In the genomic region with DNA sequence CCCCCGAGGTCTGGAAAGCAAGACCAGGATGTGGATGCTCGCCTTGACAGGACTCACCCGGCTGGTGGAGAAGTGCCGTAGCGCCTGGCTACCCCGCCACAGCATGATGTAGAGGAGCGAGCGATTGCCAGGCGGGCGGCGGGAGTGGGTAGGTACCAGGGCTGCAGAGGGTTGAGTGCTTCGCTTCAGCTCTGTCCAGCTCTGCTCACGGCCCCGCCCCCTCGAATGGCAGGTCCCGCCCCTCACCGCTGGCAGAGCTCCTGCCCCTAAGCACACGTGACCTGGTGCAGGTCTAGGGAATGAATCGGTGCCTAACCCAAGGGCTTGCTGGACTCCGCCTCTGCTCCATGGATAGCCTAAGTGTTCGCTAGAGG, we compare ENCODE assay signal across 8 mouse cellular contexts. TPM values are rescaled to one million over a fixed set of nuclear protein-coding genes. Genes with fewer than 3 reads are reported as not detected.
DNase-seq lines count a peak whose midpoint lies in the region; ATAC-seq and TF ChIP-seq lines count a peak whose summit lies in the region.

A gene (minus strand): TSS at position 231 of the 374 bp plus-strand sequence.

- TF ChIP-seq CTCF in forebrain, postnatal 0 days (IDR thresholded peaks at IDR 0.05; ENCODE audit: low read depth) = no peak
- TF ChIP-seq CTCF in layer of hippocampus, adult 2 months (conservative IDR thresholded peaks at IDR 0.05) = no peak

- H3K36me3 ChIP-seq in forebrain, postnatal 0 days (ENCODE audit: insufficient read depth) = no peaks in the 10 kb centered on the region
- no peaks in the 10 kb centered on the region for H3K36me3 ChIP-seq in lung, embryonic 15.5 days

- peak within 1 kb of the TSS; percentile 78 for H3K4me2 ChIP-seq in forebrain, postnatal 0 days (ENCODE audit: low read depth)
- H3K4me2 ChIP-seq in lung, embryonic 15.5 days = peak within 1 kb of the TSS; percentile 96

- peak within 1 kb of the TSS; percentile 89 for H3K9ac ChIP-seq in forebrain, postnatal 0 days
- peak within 1 kb of the TSS; percentile 44 for H3K9ac ChIP-seq in lung, embryonic 15.5 days

- no peaks in the 10 kb centered on the region for H3K27me3 ChIP-seq in forebrain, postnatal 0 days (ENCODE audit: insufficient read depth, low read length)
- H3K27me3 ChIP-seq in lung, embryonic 15.5 days = 0 out of 2 replicates have a peak, but pooled peaks cover 7% of the 10 kb centered on the region

- H3K27ac ChIP-seq in forebrain, postnatal 0 days (ENCODE audit: low read depth, low read length) = peak within 1 kb of the TSS; percentile 88
- H3K27ac ChIP-seq in layer of hippocampus, adult 2 months = 0 out of 2 replicates have a peak within 1 kb of the TSS, but pooled peaks have one; percentile 19
- no peak within 1 kb of the TSS for H3K27ac ChIP-seq in lung, embryonic 15.5 days

- H3K9me3 ChIP-seq in forebrain, postnatal 0 days (ENCODE audit: low read length) = no peaks in the 10 kb centered on the region
- H3K9me3 ChIP-seq in lung, embryonic 15.5 days = no peaks in the 10 kb centered on the region

- peak; percentile 95 for DNase-seq in MN1 (ENCODE audit: low spot score)
- peak; percentile 72 for DNase-seq in cerebellum, adult 8-10 months
- DNase-seq in forebrain, postnatal 0 days = no peak
- DNase-seq in heart, postnatal 4 days = peak; percentile 83
- peak; percentile 28 to 29 for DNase-seq in layer of hippocampus, adult 2 months (ENCODE audit: low spot score in 2 of 2)
- peak; percentile 27 for DNase-seq in ovary, postnatal 10 days (ENCODE audit: low spot score)
- DNase-seq in thymus, postnatal 14 days = peak; percentile 57

- peak; percentile 89 for ATAC-seq in forebrain, postnatal 0 days
- peak; percentile 90 for ATAC-seq in lung, embryonic 15.5 days (ENCODE audit: borderline replicate concordance, extremely low read depth, low FRiP score, low TSS enrichment)

- H3K4me3 ChIP-seq in forebrain, postnatal 0 days (ENCODE audit: low read depth, low read length) = peak within 1 kb of the TSS; percentile 67
- peak within 1 kb of the TSS; percentile 61 for H3K4me3 ChIP-seq in layer of hippocampus, adult 2 months
- peak within 1 kb of the TSS; percentile 45 for H3K4me3 ChIP-seq in lung, embryonic 15.5 days

- under 1% methylated on average over 21 of the region's 21 CpGs for WGBS in forebrain, postnatal 0 days
- under 1% methylated on average over 21 of the region's 21 CpGs for WGBS in lung, embryonic 15.5 days

- peaks cover 12% of the 10 kb centered on the region for H3K4me1 ChIP-seq in forebrain, postnatal 0 days (ENCODE audit: insufficient read depth)
- H3K4me1 ChIP-seq in lung, embryonic 15.5 days = peaks cover 15% of the 10 kb centered on the region

RNA-seq across cellular contexts. Expression of the gene that starts here (rescaled TPM):
- total RNA-seq in forebrain, postnatal 0 days (2014; rRNA removed) = 25.1 and 29.5 TPM in 2 replicates
- polyA plus RNA-seq in forebrain, postnatal 0 days (2015; fragmentation: Nextera tagmentation; extraction: Ambion mirVana) = 6.4 and 9.2 TPM in 2 replicates
- total RNA-seq in heart, postnatal 4 days (2021) = 10 to 100 TPM; 31.3 to 36.3 TPM
- 1 to 10 TPM; 2.0 to 2.2 TPM for total RNA-seq in layer of hippocampus, adult 2 months (2021)
- polyA plus RNA-seq in lung, embryonic 15.5 days (2015; fragmentation: Nextera tagmentation; extraction: Ambion mirVana) = 1.9 and 2.3 TPM in 2 replicates
